Mouse (Mus musculus): ENCODE results near the gene Pih1d3.

DNA sequence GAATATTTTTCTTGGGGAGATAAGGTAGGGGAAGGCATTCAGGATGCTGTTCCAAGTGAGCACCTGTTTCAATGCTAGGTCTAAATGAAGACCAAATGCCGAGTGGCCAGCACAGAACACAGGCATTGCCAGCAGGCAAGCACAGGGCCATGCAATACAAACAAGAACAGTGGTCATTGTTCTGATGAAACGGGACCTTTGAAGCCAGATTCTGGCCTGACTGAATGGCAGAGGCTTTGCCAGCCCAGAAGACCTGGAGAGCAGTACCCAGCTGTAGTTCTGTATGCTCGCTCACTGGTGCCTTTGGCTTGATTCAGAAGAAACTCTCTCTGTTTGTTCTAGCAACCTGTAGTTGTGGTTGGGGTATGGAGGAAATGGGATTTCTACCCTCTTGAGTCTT lies 47.2 kb upstream of the Pih1d3 start:
- TF ChIP-seq POLR2A (IDR thresholded peaks at IDR 0.05; ENCODE audit: low read depth, low read length) = no peak
- TF ChIP-seq CTCF (IDR thresholded peaks at IDR 0.05; ENCODE audit: extremely low read depth, insufficient read length, insufficient replicate concordance, low read depth, low read length) = no peak

All from small intestine, adult 2 months (tissue).